Mouse (Mus musculus) kidney, adult 2 months (tissue): ENCODE data around the gene Alox5.

Source experiments
- CTCF ChIP-seq: fragments of 200-500 bp; conservative IDR thresholded peaks from 2 replicates; pipeline ENCODE4 v1.5.1; 2011; ENCODE audit warnings: low read depth, mild to moderate bottlenecking, control low read depth, low read length, moderate library complexity, mixed read lengths; ENCODE audit not compliant: insufficient read depth, insufficient read length
- POLR2A ChIP-seq: fragments of 200-500 bp; IDR thresholded peaks from one replicate; pipeline ENCODE4 v1.6.1; 2011; ENCODE audit warnings: low read depth, low read length, control low read depth

DNA sequence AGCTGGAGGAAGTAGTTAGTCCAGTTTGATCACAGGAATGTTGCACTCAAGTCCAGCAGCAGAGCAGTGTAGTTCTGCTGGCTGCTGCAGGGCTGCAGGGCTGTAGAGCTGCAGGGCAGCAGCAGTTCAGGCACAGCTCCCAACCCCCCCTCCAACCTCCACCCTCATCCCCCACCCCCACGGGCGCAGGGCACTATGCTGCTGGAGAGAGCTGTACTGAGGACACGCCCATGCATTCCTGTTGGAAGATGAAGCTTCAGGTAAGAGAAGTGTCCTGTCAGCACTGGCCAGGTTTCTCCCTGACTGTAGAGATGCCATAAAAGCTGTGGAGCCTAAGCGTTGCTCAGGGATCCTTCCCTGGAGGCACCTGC lies 74.9 kb downstream of the Alox5 start:
- TF ChIP-seq CTCF (no peak), POLR2A (no peak)
